Mouse (Mus musculus) B cell, adult 2 months (primary cell): ENCODE results near the gene Ehbp1.

ENCODE experiments used
- DNase-seq, 2 experiments: peaks; one replicate each; pipeline ENCODE4 v3.0.0; 2022

The Ehbp1 gene

DNA sequence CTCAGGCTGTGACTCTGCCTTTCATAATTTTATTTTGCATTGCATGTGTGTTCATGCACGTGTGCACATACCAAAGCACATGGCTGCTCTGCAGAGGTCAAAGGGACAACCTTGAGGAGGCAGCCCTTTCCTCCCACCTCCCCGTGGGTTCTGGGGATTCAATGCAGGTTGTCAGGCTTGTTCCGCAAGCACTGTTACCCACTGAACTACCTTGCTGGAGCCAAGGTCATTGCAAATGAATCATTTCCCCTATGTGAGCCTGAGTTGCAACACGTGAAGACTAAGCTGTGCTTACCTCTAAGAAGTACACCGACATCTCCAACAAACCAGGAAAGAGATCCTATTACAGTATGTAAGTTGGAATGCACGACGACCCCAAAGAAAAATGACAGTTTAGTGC is 291.2 kb downstream of the Ehbp1 start:
- DNase-seq: no peak

DNA sequence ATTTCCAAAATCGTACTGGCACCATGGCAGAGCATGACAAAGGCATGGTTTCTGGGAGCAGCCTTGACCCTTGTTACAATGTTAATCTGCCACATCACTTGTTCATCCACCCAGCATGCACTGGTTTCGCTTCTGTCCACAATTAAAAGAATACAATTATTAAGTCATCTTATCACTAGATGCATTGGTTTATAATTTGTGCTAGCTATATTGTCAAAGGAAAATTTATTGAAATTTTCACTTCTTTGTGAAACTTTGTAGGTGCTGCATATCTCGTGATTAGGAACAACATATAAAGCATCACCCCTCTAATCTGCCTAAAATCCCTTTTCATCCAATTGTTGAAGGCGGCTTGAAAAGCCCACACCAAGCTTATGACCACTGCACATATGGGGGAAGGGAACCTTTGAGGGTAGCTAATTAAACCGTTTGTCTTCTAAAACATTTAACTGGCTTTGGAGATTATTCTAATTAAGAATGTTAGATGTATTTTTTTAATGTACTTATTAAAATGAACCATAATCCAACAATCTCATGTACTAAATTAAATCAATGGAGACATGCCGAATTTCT is 302.2 kb downstream of the Ehbp1 start:
- DNase-seq: no peak

DNA sequence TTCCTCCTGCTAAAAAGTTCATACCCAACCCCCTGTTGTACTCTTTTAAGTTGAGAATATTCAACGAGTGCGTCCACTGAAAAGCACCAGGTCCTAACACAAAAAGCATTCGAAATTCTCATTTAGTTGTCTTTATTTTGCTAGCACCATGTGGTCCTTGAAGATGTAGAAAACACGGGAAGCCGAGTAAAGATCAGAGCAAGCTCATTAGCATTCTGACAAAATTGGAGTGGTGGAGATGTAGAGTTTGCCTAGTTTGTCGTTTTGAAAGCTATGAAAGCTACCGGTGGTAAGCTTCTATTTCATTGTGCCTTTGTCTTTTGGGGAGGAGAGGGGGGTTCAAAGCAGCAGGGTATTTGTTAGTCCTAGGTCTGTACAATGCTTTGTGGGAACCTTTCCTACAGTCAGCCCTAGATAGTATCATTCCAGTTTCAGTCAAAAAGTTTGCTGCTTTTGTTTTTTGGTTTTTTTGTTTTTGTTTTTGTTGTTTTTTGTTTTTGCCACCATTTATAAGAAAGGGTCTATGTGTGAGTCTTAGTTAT is 307.5 kb downstream of the Ehbp1 start:
- DNase-seq: no peak

DNA sequence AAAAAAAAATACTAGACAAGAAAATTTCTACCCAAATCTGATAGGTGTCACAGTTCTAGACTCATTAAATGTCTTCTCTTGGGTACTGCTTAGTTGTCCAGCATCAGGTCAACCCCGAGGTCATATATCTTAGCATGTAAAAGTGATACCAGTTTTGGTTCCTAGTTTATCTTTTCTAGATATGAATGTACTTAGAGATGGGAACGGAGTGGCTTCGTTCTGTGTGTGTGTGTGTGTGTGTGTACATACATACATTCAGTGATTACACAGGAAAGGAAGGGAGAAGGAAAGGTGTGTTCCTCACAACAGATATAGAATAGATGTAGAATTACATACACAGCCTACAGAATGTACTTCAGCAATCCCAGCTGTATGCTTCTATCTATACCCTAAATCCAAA is 308.5 kb downstream of the Ehbp1 start:
- no peak for DNase-seq

DNA sequence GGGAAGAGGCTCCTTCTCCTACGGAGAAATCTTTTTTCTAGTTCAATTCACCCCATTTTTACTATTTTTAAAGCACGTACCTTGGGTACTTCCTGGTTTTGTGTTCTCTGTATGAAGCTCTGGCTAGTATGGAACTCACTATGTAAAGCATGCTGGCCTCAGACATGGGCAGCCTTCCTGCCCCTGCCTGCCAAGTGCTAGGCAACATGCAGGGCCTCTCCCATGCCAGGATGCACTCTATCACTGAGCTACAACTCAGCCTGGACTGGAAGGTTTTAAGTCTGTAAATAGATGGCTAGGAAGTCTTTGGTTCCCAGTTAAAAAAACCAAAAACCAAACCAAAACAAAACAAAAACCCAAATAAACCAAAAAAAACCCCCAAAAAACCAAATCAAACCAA is 321.5 kb downstream of the Ehbp1 start:
- no peak for DNase-seq

DNA sequence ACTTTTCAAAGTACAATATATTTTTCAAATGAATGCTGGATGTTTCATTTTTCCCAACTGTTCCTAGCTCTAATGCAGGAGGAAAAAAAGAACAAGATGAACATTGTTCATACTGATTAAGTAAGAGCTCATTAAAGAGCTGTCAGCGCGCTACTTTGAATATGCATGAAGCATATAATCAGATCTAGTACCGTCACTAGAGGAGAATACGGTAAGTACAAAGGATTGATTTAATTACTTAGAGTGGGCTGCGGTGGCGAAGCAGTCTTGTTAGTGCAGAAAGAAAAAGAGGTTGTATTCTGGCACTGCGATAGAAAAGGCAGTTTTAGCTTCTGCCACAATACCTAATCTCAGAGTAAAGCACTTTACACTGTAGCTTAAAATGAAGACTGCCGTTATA is 324.6 kb downstream of the Ehbp1 start:
- no peak for DNase-seq

DNA sequence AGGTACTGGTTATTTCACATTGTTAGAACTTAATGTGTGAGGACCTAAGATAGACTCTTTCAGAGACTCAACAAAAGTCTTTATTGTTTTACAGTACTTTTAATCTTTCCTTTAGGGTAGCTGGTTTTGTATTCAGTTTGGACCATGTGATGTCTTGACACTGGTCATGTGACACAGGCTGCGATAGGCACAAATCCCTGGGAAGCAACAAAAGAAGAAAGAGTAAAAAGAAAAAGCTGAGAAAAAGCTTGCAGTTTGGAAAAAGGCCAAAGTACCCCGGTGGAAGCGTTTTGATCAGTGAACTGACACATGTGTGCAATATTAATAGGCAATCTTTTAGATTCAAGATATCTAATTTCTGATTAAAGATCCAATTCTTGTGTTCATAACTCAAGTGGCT is 325.8 kb downstream of the Ehbp1 start:
- no peak for DNase-seq

DNA sequence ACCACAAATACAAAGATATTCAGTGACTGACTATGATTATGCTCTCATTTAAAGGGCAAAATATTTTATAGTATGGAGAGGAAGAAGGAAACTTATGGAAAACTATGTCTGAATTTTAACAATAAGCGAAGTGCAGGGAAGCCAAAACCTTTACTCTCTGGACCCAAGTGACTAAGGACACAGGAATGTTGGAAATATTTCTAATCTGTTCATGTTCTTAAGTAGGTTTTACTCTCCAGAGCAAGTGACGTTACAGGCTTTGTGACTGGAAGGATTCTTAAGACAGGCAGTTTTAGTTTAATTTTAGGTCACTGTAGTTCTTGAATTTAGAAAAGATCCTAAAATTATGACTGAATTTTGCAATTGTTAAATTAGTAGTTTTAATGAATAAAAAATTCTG is 333.3 kb downstream of the Ehbp1 start:
- no peak for DNase-seq

DNA sequence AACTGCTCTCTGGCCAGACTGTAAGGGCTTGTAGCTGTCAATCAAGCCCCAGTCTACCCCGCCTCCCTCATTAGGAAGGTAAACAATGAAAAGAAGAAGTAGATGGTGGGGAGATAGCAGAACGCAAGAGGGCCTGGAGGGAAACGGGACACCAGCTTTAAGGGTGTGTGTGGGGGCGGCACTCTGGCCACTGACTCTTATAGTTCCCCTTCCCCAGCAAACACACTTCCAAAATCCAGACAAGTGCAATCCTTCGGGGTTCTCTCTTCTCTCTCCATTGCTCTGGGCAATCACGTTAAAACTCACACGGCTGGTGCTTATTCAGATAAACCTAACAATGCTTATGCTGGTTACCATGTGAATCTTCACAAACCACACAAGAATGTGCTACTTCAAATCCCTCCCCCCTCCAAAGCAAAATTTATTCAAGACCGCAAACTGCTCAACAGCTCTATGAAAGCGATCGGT is 333.9 kb downstream of the Ehbp1 start:
- peak; percentile 55 to 58 for DNase-seq

DNA sequence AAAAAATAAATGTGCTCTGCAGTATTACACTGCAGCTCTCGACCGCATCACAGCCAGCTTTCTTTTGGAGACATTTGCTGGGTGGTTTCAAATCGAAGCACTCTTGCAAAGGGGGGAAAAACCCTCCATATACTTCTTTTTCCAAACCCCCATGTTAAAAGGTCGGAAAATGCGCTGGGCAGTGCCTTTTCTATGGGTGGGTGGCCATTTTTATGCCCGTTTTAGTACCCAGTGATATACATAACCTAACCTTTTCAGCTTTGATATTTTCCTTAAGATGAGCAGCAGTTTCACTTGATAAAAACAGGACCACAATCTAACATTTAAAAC is 334.3 kb downstream of the Ehbp1 start:
- DNase-seq: no peak

DNA sequence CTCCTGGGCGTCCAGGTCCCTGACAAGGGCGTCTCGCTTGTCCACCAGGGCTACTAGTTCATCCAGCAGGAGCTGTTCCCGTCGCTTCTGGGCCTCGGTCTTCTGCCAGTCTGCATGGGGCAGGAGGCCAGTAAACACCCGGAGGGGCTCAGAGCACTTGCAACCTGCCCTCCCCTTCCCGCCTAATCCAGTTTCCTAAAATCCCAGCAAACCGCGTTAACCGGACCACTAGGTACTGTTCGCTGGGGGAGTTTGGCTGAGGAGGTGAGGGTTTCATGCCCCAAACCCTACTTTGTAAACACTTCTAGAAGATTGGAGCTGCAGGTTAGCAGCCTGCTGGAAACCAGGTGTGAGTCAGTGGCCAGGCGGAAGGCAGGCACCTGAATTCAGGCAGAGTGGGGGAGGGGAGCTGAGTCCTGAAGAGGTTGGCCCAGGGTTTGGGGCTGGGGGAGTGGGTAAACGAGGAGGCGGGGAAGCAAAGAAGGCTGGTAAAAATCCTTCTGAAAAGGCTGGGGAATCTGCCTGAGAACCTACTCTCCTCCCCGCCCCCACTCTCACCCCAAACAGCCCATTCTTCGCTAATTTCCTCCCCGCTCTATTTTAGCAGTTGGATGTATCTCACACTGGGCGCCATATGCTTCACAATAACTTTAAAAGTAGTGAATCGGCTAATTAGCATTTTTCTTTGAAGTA is 334.9 kb downstream of the Ehbp1 start:
- peak in 1 of 2 experiments; percentile 8 for DNase-seq

DNA sequence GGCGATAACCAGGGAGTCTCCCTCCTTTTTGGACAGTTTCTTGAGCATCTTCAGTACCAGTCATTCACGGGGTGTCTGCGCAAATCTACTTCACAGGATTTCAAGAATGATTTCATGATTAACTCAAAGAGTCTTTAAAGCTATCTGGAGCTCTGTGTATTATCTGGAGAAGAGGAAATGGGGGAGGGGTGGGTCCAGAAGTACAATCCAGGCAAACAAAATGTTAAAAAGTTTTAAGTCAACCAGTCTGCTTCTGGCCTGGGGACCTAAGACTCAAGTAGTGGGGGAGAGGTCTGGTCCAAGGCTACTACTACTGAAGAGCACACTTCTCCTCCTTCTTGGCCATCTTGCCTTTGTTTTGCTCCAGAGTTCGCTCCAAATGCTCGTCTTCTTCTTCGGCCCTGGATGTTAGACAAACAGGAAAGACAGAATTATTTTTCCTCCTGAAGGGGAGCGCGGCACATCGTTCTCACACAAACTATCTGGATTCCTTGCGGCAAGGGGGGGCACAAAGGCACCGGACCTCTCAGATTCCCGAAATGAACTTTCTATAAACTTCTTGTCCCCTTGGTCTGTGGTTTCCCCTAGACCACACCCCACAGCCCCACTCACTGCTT is 335.5 kb downstream of the Ehbp1 start:
- DNase-seq: no peak

DNA sequence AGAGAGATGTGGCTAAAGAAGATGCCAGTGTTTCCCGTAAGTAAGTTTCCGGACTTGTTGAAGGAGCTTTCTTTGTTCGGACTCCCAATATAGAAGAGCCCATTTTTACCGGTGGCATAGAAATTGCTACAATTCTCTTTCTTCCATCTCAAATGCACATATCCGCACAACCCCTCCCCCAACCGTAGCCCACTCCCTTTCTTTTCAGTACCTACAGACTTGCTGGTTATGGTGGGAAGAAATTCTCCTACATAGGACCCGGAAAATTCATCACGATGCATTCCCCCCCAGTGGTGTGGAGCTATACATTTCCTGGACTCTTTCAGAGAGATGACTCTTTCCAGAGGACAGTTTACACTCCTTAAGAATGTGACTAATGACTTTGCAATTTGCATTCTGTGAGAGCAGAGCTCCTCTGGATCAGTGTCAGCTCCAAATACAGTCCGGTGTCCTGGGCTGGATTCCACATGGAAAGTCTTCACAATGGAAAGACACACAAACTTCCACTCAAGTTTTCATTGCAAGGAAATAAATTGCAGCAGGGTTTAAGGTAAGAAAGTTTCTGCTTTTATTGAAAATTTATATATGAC is 336.7 kb downstream of the Ehbp1 start:
- DNase-seq: no peak

DNA sequence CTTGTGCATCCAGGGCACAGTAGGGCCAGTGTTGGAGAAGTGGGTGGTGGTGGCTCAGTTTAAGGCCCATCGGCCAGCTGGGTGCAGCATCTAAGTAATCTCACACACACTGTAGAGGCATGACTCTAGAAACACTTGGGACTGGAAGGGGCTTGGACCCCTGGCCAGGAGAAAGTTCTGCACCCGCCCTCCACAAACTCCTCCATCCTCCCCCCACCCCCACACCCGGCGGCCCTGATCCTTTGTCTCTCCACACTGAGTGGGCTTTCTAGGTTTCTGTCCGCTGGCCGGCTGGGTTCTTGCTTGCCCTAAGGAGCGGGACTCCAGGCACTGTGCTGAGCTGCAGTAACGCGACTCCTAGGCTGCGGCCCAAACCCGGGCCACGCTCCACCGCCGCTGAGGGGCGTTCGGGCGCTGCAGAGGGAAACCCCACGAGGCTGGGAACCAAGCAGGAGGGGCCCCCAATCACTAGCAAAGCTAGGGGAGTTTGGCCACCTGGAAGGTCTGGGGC is 337.7 kb downstream of the Ehbp1 start:
- peak; percentile 22 to 35 for DNase-seq

DNA sequence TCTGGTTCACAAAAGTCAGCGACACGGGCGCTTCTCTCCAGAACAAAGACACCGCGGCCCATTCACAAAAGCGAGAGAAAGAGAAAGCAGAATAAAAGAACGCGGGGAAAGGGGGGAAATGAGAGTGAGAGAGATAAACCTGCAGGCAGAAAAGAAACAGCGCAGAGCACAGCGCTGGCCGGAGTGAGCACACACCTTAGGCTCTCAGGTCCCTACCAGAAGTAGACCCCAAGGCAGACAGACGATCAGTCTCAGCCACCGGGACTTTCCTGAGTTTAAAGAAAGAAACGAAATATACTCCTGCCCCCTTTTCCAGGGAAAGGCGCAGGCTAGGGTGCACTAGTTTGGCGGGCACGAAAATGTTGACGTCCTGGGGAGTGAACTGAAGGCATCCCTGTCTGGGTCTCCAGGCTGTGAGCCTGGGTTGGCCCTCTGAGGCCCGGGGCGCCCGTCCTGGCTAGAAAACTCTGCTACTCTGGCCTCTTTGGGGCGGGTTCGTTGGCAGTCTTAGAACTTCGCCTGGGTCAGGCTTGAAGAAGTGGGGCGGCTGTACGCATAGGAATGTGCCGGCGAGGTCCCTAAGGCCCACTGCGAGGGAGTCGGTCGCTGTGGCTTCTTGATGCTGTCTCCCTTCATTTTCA is 338.6 kb downstream of the Ehbp1 start:
- peak; percentile 40 to 57 for DNase-seq

DNA sequence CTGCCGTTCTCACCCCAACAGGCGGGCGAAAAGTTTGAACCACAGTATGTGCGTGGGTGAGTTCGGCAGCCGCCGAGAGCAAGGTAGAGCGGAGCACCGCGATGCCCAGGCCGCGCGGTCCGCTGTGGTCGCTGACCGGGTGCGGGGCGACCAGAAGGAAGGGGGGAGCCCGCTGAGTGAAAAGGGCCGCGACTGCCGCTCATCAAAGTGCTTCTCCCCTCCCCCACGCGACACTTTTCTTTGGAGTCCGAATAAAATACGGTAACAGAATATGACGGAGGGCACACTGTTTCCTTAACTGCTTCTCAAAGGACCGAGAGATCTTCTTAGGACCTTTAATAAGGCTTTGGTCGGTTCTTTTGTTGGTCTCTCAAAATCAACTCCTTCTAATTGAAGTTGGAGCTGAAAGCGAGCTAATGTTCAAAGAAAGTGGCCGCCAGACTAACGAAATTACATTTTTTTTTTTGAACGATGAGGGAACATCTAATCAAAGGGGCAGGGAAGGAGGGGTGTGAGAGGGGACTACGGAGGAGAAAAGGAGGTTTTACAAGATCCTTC is 339.2 kb downstream of the Ehbp1 start, which contains the start of gene Otx1:
Gene Otx1 (minus strand): TSS at position 115 of the 558 bp plus-strand sequence.
- peak; percentile 34 to 51 for DNase-seq

DNA sequence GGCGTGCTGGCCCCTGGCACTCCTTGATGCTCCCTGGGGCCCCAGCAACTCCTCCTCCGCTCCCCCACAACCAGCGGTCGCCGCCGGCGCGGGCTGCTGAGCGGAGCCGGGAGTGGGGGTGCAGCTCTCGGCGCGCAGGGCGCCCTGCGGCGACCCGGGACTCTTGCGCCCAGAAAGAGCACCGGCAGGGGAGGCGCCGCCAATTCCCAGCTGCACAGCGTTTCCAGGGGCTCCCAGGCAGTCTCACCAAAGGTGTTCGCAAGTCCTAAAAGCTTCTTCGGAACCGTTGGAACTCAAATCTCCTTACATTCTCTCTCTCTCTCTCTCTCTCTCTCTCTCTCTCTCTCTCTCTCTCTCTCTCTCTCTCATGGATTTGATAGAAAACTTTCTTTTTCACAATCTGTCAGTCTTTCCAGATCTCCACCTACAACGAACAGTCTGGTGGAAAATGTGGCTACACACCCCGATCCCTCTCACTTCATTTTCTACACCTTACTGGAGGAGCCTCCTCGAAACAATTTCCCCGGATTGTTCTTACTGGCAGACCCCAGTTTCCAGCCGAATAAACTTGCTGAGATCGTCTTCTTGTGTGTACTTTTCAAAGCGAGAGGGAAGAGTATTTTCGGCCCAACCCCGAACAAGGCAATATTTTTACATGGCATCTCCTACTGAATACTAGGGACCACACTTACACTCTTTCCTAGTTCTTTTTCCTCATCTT is 339.9 kb downstream of the Ehbp1 start:
- DNase-seq: peak; percentile 37 to 50

DNA sequence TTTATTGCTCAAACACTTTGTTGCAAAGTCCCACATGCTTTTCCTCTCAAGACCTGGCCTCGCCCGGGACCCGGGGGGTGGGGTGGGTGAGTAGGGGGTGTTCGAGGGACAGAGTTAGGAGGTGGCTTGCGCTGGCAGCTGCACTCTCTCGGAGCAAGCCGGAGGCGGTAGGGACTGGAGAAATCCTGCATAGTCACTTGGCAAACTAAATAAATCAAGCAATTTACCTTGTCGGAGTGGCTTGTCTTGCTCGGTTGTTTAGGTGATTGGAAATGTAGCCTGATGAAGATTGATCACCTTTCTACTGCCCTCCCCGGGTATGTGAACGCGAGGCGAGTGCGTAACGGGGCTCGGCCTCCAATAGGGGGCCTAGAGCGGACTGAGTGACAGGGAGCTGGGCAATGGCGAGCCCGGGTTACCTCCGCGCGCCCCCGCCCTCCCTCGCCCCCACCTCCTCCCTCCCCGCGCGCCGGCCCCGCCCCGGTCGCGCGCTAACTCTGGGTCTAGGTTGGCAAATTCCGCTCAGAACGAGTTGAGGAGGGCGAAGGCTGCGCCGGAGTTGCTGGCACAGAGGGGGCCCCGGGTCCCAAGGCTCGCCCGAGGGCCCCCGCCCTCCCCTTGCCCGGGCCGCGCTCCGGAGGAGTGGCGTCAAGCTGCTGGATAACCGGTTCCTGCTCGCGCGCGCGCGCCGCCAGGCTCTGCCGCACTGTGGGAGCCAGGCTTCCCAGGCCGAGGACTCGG is 340.6 kb downstream of the Ehbp1 start:
- DNase-seq: peak; percentile 48 to 54

DNA sequence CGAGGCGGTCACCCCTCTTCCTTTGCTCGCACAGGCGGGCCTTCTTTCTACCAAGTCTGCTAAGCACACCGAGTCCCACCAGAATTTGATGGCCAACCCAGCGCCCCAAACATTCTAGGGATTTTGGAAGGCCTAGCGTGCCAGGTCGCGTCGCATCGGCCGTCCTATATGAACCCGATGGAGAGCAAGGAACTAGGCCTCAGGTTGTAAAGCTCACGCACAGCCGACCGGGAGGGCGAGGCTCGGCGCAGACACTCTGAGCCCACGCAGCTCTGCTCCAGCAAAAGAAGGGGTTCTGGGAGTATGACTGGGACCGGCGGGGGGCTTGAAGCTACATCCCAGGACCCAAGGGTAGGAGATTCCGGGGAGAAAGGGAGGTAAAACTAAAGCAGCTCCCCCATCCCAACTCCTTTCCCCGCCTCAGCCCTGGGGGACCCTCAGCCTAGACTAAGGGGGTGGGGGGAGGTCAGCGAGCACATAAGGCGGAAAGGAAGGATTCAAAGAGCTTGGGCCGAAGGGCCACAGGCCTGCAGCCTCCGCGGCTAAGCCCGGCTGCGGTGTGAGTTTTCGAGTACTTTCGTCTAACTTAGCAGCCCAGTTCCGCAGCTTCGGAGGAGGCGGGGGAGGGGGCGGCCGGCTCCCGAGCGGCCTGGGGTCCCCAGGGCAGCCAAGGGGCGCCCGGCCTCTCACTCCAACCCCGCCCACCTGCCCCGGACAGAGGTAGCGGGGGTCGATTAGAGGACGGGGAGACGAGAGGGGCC is 341.6 kb downstream of the Ehbp1 start:
- peak; percentile 31 to 54 for DNase-seq
